Mouse (Mus musculus): ENCODE measurements around the gene Iqca. TPM values are rescaled to one million over a fixed set of nuclear protein-coding genes. Genes with fewer than 3 reads are reported as not detected.

The Iqca gene
- polyA plus RNA-seq, 1 experiment = not detected

DNA sequence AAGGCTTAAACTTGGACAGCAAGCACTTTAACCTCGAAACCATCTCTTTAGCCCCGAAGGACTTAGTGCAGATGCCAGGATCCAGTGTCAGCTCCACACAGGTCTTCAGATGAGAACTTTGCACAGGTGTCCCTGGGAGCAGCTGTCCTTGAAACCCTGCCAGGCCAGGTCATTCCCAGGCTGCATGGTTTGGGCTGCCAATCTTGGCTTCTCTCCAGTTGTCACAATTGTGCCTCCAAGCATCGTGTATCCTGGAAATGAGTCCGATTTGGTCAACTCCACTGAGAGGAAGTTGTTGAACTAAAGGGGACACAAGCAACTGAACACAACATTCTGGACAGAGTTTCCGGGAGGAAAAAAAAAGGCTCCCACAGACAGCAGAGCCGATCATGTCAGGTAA is 8.4 kb upstream of the Iqca start:
- Histone ChIP-seq H3K27me3 (ENCODE audit: control insufficient read depth) (no peaks in the 10 kb centered on the region), H3K36me3 (ENCODE audit: control insufficient read depth) (no peaks in the 10 kb centered on the region), H3K4me1 (ENCODE audit: control insufficient read depth) (no peaks in the 10 kb centered on the region), H3K9me3 (ENCODE audit: control insufficient read depth, low read length) (no peaks in the 10 kb centered on the region), H3K4me3 (replicated peaks) (no peak overlapping the region)
- TF ChIP-seq GATA1 (IDR thresholded peaks at IDR 0.05; ENCODE audit: low read length) (no peak), TAL1 (IDR thresholded peaks at IDR 0.05; ENCODE audit: low read length) (no peak)

GRCm38 (mm10) chr1:90159927-90160326 is 6.7 kb upstream of the Iqca start:
- Histone ChIP-seq H3K4me3 (replicated peaks) (no peak overlapping the region), H3K27me3 (ENCODE audit: control insufficient read depth) (no peaks in the 10 kb centered on the region), H3K4me1 (ENCODE audit: control insufficient read depth) (no peaks in the 10 kb centered on the region), H3K9me3 (ENCODE audit: control insufficient read depth, low read length) (no peaks in the 10 kb centered on the region), H3K36me3 (ENCODE audit: control insufficient read depth) (no peaks in the 10 kb centered on the region)
- TF ChIP-seq TAL1 (IDR thresholded peaks at IDR 0.05; ENCODE audit: low read length) (no peak), GATA1 (IDR thresholded peaks at IDR 0.05; ENCODE audit: low read length) (no peak)

GRCm38 (mm10) chr1:90156589-90156988 is 3.4 kb upstream of the Iqca start:
- no peaks in the 10 kb centered on the region for H3K36me3 ChIP-seq (ENCODE audit: control insufficient read depth)
- H3K27me3 ChIP-seq (ENCODE audit: control insufficient read depth) = peaks cover 12% of the 10 kb centered on the region
- no peak overlapping the region for H3K4me3 ChIP-seq (replicated peaks)
- TF ChIP-seq TAL1 (IDR thresholded peaks at IDR 0.05; ENCODE audit: low read length) (no peak), GATA1 (IDR thresholded peaks at IDR 0.05; ENCODE audit: low read length) (no peak)
- no peaks in the 10 kb centered on the region for H3K9me3 ChIP-seq (ENCODE audit: control insufficient read depth, low read length)
- H3K4me1 ChIP-seq (ENCODE audit: control insufficient read depth) = no peaks in the 10 kb centered on the region

GRCm38 (mm10) chr1:90153787-90154186 is 586 bp upstream of the Iqca start:
- peaks cover 12% of the 10 kb centered on the region for H3K27me3 ChIP-seq (ENCODE audit: control insufficient read depth)
- H3K9me3 ChIP-seq (ENCODE audit: control insufficient read depth, low read length) = no peaks in the 10 kb centered on the region; the same call in 1 of the 2 replicates
- no peak for TF ChIP-seq GATA1 (IDR thresholded peaks at IDR 0.05; ENCODE audit: low read length)
- TF ChIP-seq TAL1 (IDR thresholded peaks at IDR 0.05; ENCODE audit: low read length) = no peak

GRCm38 (mm10) chr1:90139729-90140128 is 13.5 kb downstream of the Iqca start:
- no peak for TF ChIP-seq TAL1 (IDR thresholded peaks at IDR 0.05; ENCODE audit: low read length)
- TF ChIP-seq GATA1 (IDR thresholded peaks at IDR 0.05; ENCODE audit: low read length) = no peak
- Histone ChIP-seq H3K36me3 (ENCODE audit: control insufficient read depth) (no peaks in the 10 kb centered on the region), H3K4me3 (replicated peaks) (no peak overlapping the region), H3K4me1 (ENCODE audit: control insufficient read depth) (no peaks in the 10 kb centered on the region), H3K27me3 (ENCODE audit: control insufficient read depth) (no peaks in the 10 kb centered on the region), H3K9me3 (ENCODE audit: control insufficient read depth, low read length) (no peaks in the 10 kb centered on the region)

More at GRCm38 (mm10) chr1:90153787-90154186, 586 bp upstream of the Iqca start:
- Histone ChIP-seq H3K4me1 (ENCODE audit: control insufficient read depth) (no peaks in the 10 kb centered on the region), H3K36me3 (ENCODE audit: control insufficient read depth) (no peaks in the 10 kb centered on the region), H3K4me3 (replicated peaks) (no peak overlapping the region)

DNA sequence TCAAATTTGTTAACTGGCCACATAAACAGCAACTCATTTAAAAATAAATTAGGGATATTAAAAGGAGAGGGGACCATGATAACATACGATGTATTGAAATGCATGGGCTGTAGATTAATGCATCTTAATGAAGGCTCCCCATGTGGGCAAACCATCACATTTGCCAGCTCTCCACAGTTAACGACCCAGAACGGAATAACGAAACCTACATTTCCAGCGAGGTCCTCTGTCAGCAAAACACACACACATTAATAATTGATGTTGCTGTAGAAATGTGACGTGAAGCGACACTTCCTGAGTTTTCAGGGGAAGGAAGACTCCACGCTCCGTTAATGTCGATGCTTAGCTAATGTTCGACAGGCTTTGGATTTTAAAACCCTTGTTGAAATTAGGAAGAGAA is 20.8 kb downstream of the Iqca start:
- Histone ChIP-seq H3K36me3 (ENCODE audit: control insufficient read depth) (no peaks in the 10 kb centered on the region), H3K9me3 (ENCODE audit: control insufficient read depth, low read length) (no peaks in the 10 kb centered on the region), H3K27me3 (ENCODE audit: control insufficient read depth) (no peaks in the 10 kb centered on the region), H3K4me1 (ENCODE audit: control insufficient read depth) (no peaks in the 10 kb centered on the region), H3K4me3 (replicated peaks) (no peak overlapping the region)
- TF ChIP-seq GATA1 (IDR thresholded peaks at IDR 0.05; ENCODE audit: low read length) (no peak), TAL1 (IDR thresholded peaks at IDR 0.05; ENCODE audit: low read length) (no peak)

DNA sequence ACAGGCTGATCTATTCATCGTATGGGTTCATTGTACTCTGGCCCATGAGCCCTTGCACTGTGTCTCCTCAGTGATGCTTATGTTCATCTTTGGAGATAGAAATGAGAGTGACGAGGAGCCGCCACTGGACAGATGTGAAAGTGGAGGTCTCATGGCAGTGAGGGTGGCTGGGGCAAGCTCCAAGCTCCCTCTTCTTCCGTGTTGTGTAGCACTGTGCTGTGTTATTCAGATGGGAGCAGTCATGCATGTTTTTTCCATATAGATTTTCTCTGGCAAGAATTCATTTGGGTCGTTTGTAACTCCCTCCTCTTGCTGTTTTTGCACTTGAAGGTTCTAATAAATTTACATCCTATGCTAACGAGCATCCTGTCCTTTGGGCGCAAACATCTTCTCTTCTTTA is 21.2 kb downstream of the Iqca start:
- no peak overlapping the region for H3K4me3 ChIP-seq (replicated peaks)
- no peaks in the 10 kb centered on the region for H3K4me1 ChIP-seq (ENCODE audit: control insufficient read depth)
- no peaks in the 10 kb centered on the region for H3K36me3 ChIP-seq (ENCODE audit: control insufficient read depth)
- H3K9me3 ChIP-seq (ENCODE audit: control insufficient read depth, low read length) = no peaks in the 10 kb centered on the region
- TF ChIP-seq TAL1 (IDR thresholded peaks at IDR 0.05; ENCODE audit: low read length) (no peak), GATA1 (IDR thresholded peaks at IDR 0.05; ENCODE audit: low read length) (no peak)
- H3K27me3 ChIP-seq (ENCODE audit: control insufficient read depth) = no peaks in the 10 kb centered on the region

DNA sequence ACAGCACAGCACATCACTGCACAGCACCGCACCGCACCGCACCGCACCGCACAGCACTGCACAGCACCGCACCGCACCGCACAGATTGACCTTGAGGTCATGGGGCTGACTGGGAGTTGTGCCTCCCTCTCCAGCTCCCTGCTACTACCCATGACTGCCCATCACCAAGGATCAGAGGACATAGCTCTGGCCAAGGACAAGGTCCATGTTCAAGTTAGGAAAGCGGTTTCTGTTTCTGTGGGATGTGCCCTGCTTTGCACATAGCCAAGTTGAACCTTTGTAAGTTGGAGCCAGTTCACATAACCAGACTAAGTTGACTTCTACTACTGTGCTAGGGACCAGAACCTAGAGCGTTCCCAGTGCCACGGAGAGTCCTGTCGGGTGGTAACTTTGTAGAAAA is 28.6 kb downstream of the Iqca start:
- Histone ChIP-seq H3K9me3 (ENCODE audit: control insufficient read depth, low read length) (no peaks in the 10 kb centered on the region), H3K4me1 (ENCODE audit: control insufficient read depth) (no peaks in the 10 kb centered on the region), H3K4me3 (replicated peaks) (no peak overlapping the region), H3K27me3 (ENCODE audit: control insufficient read depth) (no peaks in the 10 kb centered on the region), H3K36me3 (ENCODE audit: control insufficient read depth) (no peaks in the 10 kb centered on the region)
- TF ChIP-seq TAL1 (IDR thresholded peaks at IDR 0.05; ENCODE audit: low read length) = no peak
- TF ChIP-seq GATA1 (IDR thresholded peaks at IDR 0.05; ENCODE audit: low read length) = no peak

DNA sequence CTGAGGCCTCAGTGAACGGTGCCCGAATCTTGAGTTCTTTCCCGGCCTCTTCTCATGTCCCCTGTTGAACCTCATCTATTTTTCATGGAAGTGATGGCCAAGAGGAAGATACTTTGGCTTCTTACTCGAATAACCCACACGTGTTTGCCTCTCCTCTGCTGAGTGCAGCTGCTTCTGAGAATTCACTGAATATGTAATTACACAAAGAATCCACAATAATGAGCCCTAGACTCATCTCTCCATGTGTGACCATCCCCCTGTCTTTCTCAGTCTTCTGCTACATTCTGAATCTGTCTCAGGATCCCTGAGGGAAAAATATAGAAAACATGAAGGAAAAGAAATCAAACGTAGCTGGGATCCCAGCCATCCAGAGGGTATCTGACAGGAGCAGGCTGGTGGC is 32.5 kb downstream of the Iqca start:
- no peaks in the 10 kb centered on the region for H3K27me3 ChIP-seq (ENCODE audit: control insufficient read depth)
- H3K9me3 ChIP-seq (ENCODE audit: control insufficient read depth, low read length) = no peaks in the 10 kb centered on the region
- no peak for TF ChIP-seq GATA1 (IDR thresholded peaks at IDR 0.05; ENCODE audit: low read length)
- no peak for TF ChIP-seq TAL1 (IDR thresholded peaks at IDR 0.05; ENCODE audit: low read length)
- no peak overlapping the region for H3K4me3 ChIP-seq (replicated peaks)
- no peaks in the 10 kb centered on the region for H3K36me3 ChIP-seq (ENCODE audit: control insufficient read depth)
- no peaks in the 10 kb centered on the region for H3K4me1 ChIP-seq (ENCODE audit: control insufficient read depth)

GRCm38 (mm10) chr1:90119214-90119613 is 34.0 kb downstream of the Iqca start:
- TF ChIP-seq GATA1 (IDR thresholded peaks at IDR 0.05; ENCODE audit: low read length) (no peak), TAL1 (IDR thresholded peaks at IDR 0.05; ENCODE audit: low read length) (no peak)
- Histone ChIP-seq H3K9me3 (ENCODE audit: control insufficient read depth, low read length) (no peaks in the 10 kb centered on the region), H3K27me3 (ENCODE audit: control insufficient read depth) (no peaks in the 10 kb centered on the region), H3K4me1 (ENCODE audit: control insufficient read depth) (no peaks in the 10 kb centered on the region), H3K36me3 (ENCODE audit: control insufficient read depth) (no peaks in the 10 kb centered on the region), H3K4me3 (replicated peaks) (no peak overlapping the region)

Data from erythroblast, embryonic 14.5 days (primary cell).